Mouse (Mus musculus) Patski (cell line): ENCODE data around the gene Ywhaq. TPM values are rescaled to one million over a fixed set of nuclear protein-coding genes. Genes with fewer than 3 reads are reported as not detected.

Experiments used
- ATAC-seq: fragments of 100-300 bp; one replicate; pipeline ENCODE4 v1.8.0; 2021
- CTCF ChIA-PET: fragments of 350-600 bp; sonication (Branson Sonifier 250); formaldehyde crosslinking; loops from one replicate; lab custom pipeline; 2022; ENCODE audit warnings: inconsistent platforms; lab: Charles Lee
- POLR2A ChIA-PET: fragments of 350-600 bp; sonication (Branson Sonifier 250); formaldehyde crosslinking; loops from one replicate; lab custom pipeline; 2022; ENCODE audit warnings: antibody characterized with exemption, inconsistent platforms; lab: Charles Lee
- DNase-seq: peaks from one replicate; pipeline ENCODE4 v3.0.0-alpha.2; 2011; ENCODE audit warnings: low read depth, low spot score
- H3K27me3 ChIP-seq: fragments of 371-371 bp; one replicate; pipeline ENCODE4 v1.5.1; 2021
- CTCF ChIP-seq: fragments of 100-300 bp; IDR thresholded peaks from one replicate; pipeline ENCODE4 v1.5.1; 2021
- in situ Hi-C: fragments of 300-500 bp; cut with MboI; formaldehyde crosslinking; loops from 3 replicates; pipeline ENCODE4 v1.11.1; 2018; ENCODE audit warnings: low pct_unique_long_range_greater_than_20kb, mixed read lengths
- polyA plus RNA-seq: library from polyadenylated mRNA; unstranded; gene quantifications from one replicate; pipeline ENCODE4 v1.2.3, GENCODE M21; 2021

Ywhaq gene
- polyA plus RNA-seq, 1 experiment from 2014 or later: 654 TPM

DNA sequence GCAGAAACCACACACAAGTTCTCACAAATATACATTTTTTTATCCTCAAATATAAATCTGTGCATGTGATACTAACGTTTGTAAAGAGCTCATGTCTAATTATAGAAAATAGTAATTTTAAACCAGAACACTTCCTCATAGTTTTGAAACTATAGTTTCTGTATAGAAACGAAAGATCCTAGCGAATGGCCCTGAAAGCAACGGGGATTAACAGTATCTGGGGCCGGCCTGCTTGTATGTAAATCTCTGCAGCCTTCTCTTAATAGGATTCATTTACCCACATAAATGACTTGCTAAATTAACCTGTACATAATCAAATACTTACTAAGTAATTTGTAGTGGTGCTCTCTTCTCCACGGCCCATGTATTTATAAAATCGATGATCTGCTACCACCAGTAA lies 70.5 kb downstream of the Ywhaq start:
- no peaks in the 10 kb centered on the region for H3K27me3 ChIP-seq
- no peak for TF ChIP-seq CTCF
- in situ Hi-C loops: no loop called here
- ATAC-seq: no peak
- ChIA-PET POLR2A (no interaction called here), CTCF (interaction anchor here (2.5 kb wide), 1 partner anchor 12 kb away, joined by 10 read pairs; no protein-coding TSS in a partner anchor)
- DNase-seq: no peak

- no peak for TF ChIP-seq CTCF
- no peaks in the 10 kb centered on the region for H3K27me3 ChIP-seq
- ATAC-seq (no peak), DNase-seq (no peak)
- POLR2A ChIA-PET: no interaction called here
- in situ Hi-C loops: no loop called here
- CTCF ChIA-PET: no interaction called here
These were observed 76.8 kb downstream of the Ywhaq start for GRCm38 (mm10) chr12:21340674-21341073.

Other genes with a start within 250 kb of the Ywhaq start
- 54.8 TPM for gene Cpsf3, start 132.2 kb downstream of the Ywhaq start, polyA plus RNA-seq
- 62.4 TPM for gene Itgb1bp1, start 131.4 kb downstream of the Ywhaq start, polyA plus RNA-seq
- gene Iah1, start 101.2 kb downstream of the Ywhaq start, polyA plus RNA-seq: 88.1 TPM
- gene Adam17, start 44.0 kb downstream of the Ywhaq start, polyA plus RNA-seq: 41.7 TPM